Mouse (Mus musculus): ENCODE data around the gene Traf2.
A peak's percentile ranks its signal among the peaks of the same experiment; 100 is the strongest.

The Traf2 gene

DNA sequence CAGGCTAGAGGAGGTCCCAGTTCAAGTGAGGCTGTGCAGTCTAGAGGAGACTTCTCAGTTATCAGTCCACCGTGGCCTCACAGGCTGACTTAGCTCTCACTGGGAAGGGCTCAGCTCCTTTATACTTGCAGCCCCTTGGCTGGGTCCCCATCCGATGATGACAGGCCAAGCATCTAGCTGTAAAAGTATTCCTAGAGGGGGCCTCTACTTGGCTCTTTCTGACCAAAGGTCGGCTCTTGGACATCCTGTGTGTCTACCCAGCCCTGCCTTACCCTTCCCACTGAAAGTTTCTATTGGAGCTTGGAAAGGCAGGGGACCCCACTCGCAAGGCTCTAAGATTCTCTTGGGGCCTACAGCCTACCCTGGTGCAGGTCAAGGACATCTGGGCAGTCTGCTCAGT is 24.5 kb upstream of the Traf2 start:
- TF ChIP-seq POU5F1 (IDR thresholded peaks at IDR 0.05; ENCODE audit: borderline replicate concordance, low read length) (no peak), NANOG (IDR thresholded peaks at IDR 0.05; ENCODE audit: borderline replicate concordance, low read length) (no peak), CTCF (conservative IDR thresholded peaks at IDR 0.05; ENCODE audit: low read length) (no peak)
- no peaks in the 10 kb centered on the region for H3K9me3 ChIP-seq (ENCODE audit: low read length)
- peaks cover 60% of the 10 kb centered on the region for H3K36me3 ChIP-seq (ENCODE audit: insufficient read depth, low read length)
- no peak overlapping the region for H3K4me3 ChIP-seq (replicated peaks; ENCODE audit: low read length)
- peaks cover 10% of the 10 kb centered on the region for H3K27me3 ChIP-seq (ENCODE audit: insufficient read depth, low read length)
- peaks cover 45% of the 10 kb centered on the region for H3K4me1 ChIP-seq (replicated peaks; ENCODE audit: low read depth, low read length)

DNA sequence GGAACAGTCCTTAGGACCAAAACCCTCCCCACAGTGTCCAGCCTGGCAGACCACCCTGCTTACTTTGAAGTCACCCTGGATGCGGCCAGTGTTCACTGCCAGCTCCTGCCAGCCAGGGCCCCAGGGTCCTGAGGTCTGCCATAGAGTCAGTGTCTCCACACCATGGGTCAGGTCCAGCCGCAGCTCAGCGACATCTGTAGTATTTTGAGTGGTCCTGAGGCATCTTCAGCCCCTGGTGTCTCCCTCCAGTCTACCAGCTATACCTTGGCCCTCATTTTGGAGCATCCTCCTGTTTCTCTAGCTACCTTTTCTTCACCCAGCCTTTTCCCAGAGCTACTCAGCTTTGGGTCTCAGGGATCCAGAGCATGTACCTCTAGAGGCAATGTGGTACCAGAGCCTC is 22.6 kb upstream of the Traf2 start:
- peaks cover 34% of the 10 kb centered on the region for H3K4me1 ChIP-seq (replicated peaks; ENCODE audit: low read depth, low read length)
- H3K9me3 ChIP-seq (ENCODE audit: low read length) = no peaks in the 10 kb centered on the region
- TF ChIP-seq POU5F1 (IDR thresholded peaks at IDR 0.05; ENCODE audit: borderline replicate concordance, low read length) = no peak
- peaks cover 78% of the 10 kb centered on the region for H3K36me3 ChIP-seq (ENCODE audit: insufficient read depth, low read length)
- H3K4me3 ChIP-seq (replicated peaks; ENCODE audit: low read length) = no peak overlapping the region
- no peaks in the 10 kb centered on the region for H3K27me3 ChIP-seq (ENCODE audit: insufficient read depth, low read length)

DNA sequence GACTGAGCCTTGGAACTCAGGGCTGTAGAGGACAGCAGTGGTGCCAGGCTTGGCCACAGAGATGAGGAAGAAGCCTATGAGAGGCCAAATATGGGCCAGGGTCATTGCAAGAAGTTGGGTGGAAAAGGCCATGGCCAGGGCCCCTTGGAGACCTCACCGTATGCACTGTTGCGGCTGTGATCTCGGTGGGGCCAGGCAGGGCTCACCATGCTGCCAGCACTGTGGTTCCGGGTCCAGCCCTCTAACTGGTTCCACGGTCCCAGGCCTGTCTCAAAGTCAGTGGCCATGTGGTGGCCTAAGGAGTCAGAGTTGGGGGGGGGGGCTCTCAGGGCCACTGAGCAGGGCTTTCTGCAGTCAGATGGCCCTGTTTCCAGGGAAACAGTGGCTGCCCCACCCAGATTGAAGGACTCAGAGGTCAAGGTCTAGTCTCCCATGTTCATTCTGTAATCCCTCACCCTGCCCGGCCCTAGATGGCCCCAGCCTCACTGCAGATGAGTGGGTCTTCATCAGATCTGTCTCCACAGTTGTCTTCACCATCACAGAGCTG is 21.8 kb upstream of the Traf2 start:
- Histone ChIP-seq H3K4me1 (replicated peaks; ENCODE audit: low read depth, low read length) (peaks cover 27% of the 10 kb centered on the region), H3K36me3 (ENCODE audit: insufficient read depth, low read length) (peaks cover 85% of the 10 kb centered on the region), H3K27me3 (ENCODE audit: insufficient read depth, low read length) (no peaks in the 10 kb centered on the region), H3K4me3 (replicated peaks; ENCODE audit: low read length) (no peak overlapping the region), H3K9me3 (ENCODE audit: low read length) (no peaks in the 10 kb centered on the region)
- TF ChIP-seq NANOG (IDR thresholded peaks at IDR 0.05; ENCODE audit: borderline replicate concordance, low read length) (no peak), CTCF (conservative IDR thresholded peaks at IDR 0.05; ENCODE audit: low read length) (no peak), POU5F1 (IDR thresholded peaks at IDR 0.05; ENCODE audit: borderline replicate concordance, low read length) (no peak)

DNA sequence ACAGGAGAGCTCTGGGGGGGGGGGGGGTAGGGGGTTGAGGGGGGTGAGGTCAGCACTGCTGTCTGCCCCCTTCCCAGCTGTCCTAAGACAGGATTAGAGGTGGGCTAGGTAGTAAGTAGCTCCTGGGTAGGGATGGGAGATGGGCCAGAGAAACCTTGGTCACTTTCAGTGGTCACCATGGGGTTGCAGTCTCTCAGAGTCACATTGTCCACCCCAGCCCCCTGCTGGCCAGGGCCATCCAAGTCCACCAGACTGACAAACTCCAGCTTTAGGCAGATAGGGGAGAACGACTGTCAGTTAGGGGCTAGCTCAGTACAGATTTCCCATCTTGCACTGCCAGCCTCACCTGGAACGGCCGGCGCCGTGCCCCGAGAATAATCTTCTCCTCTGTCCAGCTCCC is 19.8 kb upstream of the Traf2 start:
- peaks cover 27% of the 10 kb centered on the region for H3K4me1 ChIP-seq (replicated peaks; ENCODE audit: low read depth, low read length)
- TF ChIP-seq POU5F1 (IDR thresholded peaks at IDR 0.05; ENCODE audit: borderline replicate concordance, low read length) = no peak
- peaks cover 88% of the 10 kb centered on the region for H3K36me3 ChIP-seq (ENCODE audit: insufficient read depth, low read length)
- no peaks in the 10 kb centered on the region for H3K27me3 ChIP-seq (ENCODE audit: insufficient read depth, low read length)
- no peaks in the 10 kb centered on the region for H3K9me3 ChIP-seq (ENCODE audit: low read length)
- H3K4me3 ChIP-seq (replicated peaks; ENCODE audit: low read length) = no peak overlapping the region

DNA sequence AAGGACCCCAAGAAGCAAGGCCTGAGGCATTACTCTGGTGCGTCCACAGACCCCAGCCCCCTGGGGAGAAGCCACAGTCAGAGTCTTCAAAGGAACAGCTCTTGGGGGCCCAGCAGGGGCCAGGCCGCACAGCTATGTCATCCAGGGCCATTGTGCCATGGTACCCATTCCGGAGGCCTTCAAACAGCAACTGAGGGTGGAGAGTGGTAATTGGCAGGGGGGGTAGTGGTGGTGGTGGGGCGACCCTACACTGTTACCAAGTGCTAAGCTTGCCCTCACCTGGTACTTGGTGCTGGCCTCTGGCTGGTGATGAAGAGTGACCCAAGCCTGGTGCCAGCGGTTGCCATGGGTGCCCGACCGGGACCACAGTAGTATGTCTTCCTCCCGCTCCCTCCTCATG is 19.0 kb upstream of the Traf2 start:
- Histone ChIP-seq H3K4me1 (replicated peaks; ENCODE audit: low read depth, low read length) (peaks cover 27% of the 10 kb centered on the region), H3K27me3 (ENCODE audit: insufficient read depth, low read length) (no peaks in the 10 kb centered on the region), H3K4me3 (replicated peaks; ENCODE audit: low read length) (no peak overlapping the region), H3K36me3 (ENCODE audit: insufficient read depth, low read length) (peaks cover 88% of the 10 kb centered on the region), H3K9me3 (ENCODE audit: low read length) (no peaks in the 10 kb centered on the region)
- TF ChIP-seq NANOG (IDR thresholded peaks at IDR 0.05; ENCODE audit: borderline replicate concordance, low read length) (no peak), CTCF (conservative IDR thresholded peaks at IDR 0.05; ENCODE audit: low read length) (no peak), POU5F1 (IDR thresholded peaks at IDR 0.05; ENCODE audit: borderline replicate concordance, low read length) (no peak)

DNA sequence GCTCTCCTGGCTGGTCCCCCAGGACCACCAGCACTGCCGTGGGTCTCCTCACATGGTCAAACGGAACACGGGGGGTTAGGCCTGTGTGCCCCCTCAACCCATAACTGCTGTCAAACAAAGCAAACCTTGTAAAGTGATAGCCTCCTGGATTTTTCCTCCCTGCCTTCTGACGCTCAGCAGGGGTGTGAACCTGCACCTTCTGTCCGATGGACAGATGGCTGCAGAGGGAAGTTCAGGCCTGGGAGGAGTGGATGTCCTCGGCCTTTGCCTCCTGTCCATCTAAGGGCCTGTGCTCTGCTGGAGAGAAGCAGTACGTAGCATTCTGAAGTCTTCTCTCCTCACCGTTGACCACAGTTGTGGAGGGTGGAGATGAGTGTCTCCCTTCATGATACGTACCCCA is 15.2 kb upstream of the Traf2 start:
- TF ChIP-seq CTCF (conservative IDR thresholded peaks at IDR 0.05; ENCODE audit: low read length) (no peak), POU5F1 (IDR thresholded peaks at IDR 0.05; ENCODE audit: borderline replicate concordance, low read length) (no peak), NANOG (IDR thresholded peaks at IDR 0.05; ENCODE audit: borderline replicate concordance, low read length) (no peak)
- Histone ChIP-seq H3K4me3 (replicated peaks; ENCODE audit: low read length) (no peak overlapping the region), H3K27me3 (ENCODE audit: insufficient read depth, low read length) (no peaks in the 10 kb centered on the region), H3K9me3 (ENCODE audit: low read length) (no peaks in the 10 kb centered on the region), H3K4me1 (replicated peaks; ENCODE audit: low read depth, low read length) (peaks cover 25% of the 10 kb centered on the region), H3K36me3 (ENCODE audit: insufficient read depth, low read length) (peaks cover 77% of the 10 kb centered on the region)

DNA sequence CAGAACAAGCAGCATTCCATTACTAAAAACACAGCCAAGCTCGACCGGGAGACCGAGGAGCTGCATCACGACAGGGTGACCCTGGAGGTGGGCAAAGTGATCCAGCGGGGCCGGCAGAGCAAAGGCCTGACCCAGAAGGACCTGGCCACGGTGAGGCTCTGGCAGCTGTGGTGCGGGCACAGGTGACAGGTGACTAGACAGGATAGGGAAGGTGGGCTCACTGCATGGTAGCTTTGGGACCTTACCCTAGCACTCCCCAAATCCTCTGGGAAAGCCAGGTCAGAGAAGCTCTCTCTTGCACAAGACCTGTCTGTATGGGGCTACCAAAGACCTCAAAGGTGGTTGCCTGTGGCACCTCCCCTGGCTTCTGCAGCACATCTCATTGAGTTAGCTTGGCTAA is 13.8 kb upstream of the Traf2 start:
- TF ChIP-seq CTCF (conservative IDR thresholded peaks at IDR 0.05; ENCODE audit: low read length) = no peak
- TF ChIP-seq POU5F1 (IDR thresholded peaks at IDR 0.05; ENCODE audit: borderline replicate concordance, low read length) = no peak
- TF ChIP-seq NANOG (IDR thresholded peaks at IDR 0.05; ENCODE audit: borderline replicate concordance, low read length) = no peak
- Histone ChIP-seq H3K36me3 (ENCODE audit: insufficient read depth, low read length) (peaks cover 68% of the 10 kb centered on the region), H3K27me3 (ENCODE audit: insufficient read depth, low read length) (no peaks in the 10 kb centered on the region), H3K4me3 (replicated peaks; ENCODE audit: low read length) (no peak overlapping the region), H3K9me3 (ENCODE audit: low read length) (no peaks in the 10 kb centered on the region), H3K4me1 (replicated peaks; ENCODE audit: low read depth, low read length) (peaks cover 33% of the 10 kb centered on the region)

DNA sequence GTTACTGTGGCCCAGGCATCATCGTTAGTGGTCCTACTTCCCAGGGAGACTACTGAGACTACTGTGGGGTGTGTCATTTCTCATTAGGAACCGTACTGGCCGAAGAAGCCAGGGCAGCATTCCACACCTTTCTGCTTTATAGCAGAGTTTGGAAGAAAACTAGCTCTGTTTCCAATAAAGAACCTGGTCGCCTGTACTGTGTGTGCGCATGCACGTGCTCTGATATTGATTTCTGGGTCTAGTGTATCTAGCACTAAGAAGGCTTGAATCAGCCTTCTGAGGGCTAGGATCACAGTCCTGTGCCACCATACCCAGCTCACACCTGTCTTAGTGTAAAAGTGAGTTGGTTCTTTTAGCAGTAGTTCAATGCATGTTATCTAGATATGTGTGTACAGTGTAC is 12.0 kb upstream of the Traf2 start:
- no peaks in the 10 kb centered on the region for H3K27me3 ChIP-seq (ENCODE audit: insufficient read depth, low read length)
- H3K9me3 ChIP-seq (ENCODE audit: low read length) = no peaks in the 10 kb centered on the region
- H3K4me1 ChIP-seq (replicated peaks; ENCODE audit: low read depth, low read length) = peaks cover 33% of the 10 kb centered on the region

DNA sequence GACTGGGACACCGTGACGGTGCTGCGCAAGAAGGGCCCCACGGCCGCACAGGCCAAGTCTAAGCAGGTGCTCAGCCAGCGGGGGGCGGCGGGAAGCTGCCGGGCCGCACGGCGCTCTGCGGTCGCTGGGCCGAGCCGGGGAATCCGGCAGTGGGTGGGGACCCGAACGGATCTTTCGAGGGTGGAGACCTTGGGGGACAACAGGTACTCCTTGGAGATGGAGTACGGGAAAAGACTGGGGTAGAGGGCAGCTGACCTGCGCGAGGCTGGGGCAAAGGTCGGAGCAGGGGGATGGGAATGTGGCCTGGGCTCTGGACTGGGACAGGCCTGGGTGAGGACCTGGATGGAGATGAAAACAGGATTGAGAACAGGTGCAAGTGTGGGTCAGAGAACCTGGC is 11.2 kb upstream of the Traf2 start:
- no peaks in the 10 kb centered on the region for H3K27me3 ChIP-seq (ENCODE audit: insufficient read depth, low read length)
- no peak for TF ChIP-seq CTCF (conservative IDR thresholded peaks at IDR 0.05; ENCODE audit: low read length)
- TF ChIP-seq NANOG (IDR thresholded peaks at IDR 0.05; ENCODE audit: borderline replicate concordance, low read length) = no peak
- no peak for TF ChIP-seq POU5F1 (IDR thresholded peaks at IDR 0.05; ENCODE audit: borderline replicate concordance, low read length)
- peaks cover 30% of the 10 kb centered on the region for H3K4me1 ChIP-seq (replicated peaks; ENCODE audit: low read depth, low read length)
- peak overlapping the region; percentile 97 for H3K4me3 ChIP-seq (replicated peaks; ENCODE audit: low read length)
- H3K9me3 ChIP-seq (ENCODE audit: low read length) = no peaks in the 10 kb centered on the region
- peaks cover 42% of the 10 kb centered on the region for H3K36me3 ChIP-seq (ENCODE audit: insufficient read depth, low read length)

More for the DNA sequence above, 12.0 kb upstream of the Traf2 start:
- Histone ChIP-seq H3K36me3 (ENCODE audit: insufficient read depth, low read length) (peaks cover 50% of the 10 kb centered on the region), H3K4me3 (replicated peaks; ENCODE audit: low read length) (peak overlapping the region; percentile 97)
- TF ChIP-seq NANOG (IDR thresholded peaks at IDR 0.05; ENCODE audit: borderline replicate concordance, low read length) (no peak), CTCF (conservative IDR thresholded peaks at IDR 0.05; ENCODE audit: low read length) (no peak), POU5F1 (IDR thresholded peaks at IDR 0.05; ENCODE audit: borderline replicate concordance, low read length) (no peak)
